Mouse (Mus musculus) frontal cortex, adult (tissue): ENCODE data around the gene Ccdc120.

ENCODE experiments used
- ATAC-seq: cut with Nextera tagmentation; 2 replicates; pipeline ENCODE4 v1.9.2; 2017; ENCODE audit warnings: mild to moderate bottlenecking, moderate library complexity, mixed read lengths; ENCODE audit not compliant: low TSS enrichment

Gene Ccdc120

DNA sequence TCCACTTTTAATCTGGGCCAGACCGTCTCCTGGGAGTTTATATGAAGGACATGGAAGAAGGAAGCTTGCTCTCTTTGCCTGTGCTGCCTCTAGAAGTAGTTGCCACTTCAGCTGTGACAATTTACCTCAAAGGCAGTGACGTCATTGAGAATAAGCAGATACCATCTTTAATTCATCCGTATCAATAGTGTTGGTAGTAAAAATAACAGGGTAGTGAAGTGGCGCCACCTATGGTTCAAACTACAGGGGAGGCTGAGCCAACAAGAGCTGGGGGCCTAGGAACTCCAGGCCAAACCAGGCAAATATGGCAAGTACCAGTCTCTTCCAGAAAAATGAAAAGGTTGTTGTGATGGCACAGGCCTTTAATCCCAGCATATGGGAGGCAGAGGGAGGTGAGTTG lies 57.8 kb downstream of the Ccdc120 start:
- ATAC-seq: no peak

DNA sequence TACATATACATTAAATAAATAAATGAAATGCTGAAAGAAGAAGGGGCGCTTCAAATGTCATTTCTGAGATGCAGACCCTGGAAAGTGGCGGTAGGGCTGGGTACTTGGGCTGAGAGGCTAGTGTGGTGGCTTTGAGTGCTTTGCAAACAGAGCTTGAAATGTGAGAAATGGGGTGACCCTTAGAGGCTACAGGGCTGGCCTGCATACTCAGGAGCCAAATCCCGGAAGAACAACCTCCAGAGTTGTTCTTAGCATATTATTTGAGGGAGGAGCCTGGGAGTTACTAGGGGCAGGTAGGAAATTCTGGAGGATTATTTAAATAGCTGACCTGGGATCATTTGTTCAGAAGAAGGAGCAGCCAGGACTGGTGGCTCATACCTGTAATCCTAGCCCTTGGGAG lies 60.2 kb downstream of the Ccdc120 start:
- ATAC-seq: no peak

- no peak for ATAC-seq
Observed at GRCm38 (mm10) chrX:7688321-7688720, 62.4 kb downstream of the Ccdc120 start.
